Mouse (Mus musculus): ENCODE results near the gene Slc45a3. TPM values are rescaled to one million over a fixed set of nuclear protein-coding genes. Genes with fewer than 3 reads are reported as not detected.

The Slc45a3 gene
- total RNA-seq, 2 experiments from 2014 or later = 3.0 to 5.3 TPM

- intact Hi-C loops (cut with DNase I) = no loop called here
- no peak for DNase-seq
Measured at GRCm38 (mm10) chr1:132012861-132013260, 50.1 kb downstream of the Slc45a3 start.

GRCm38 (mm10) chr1:132014800-132015199, 52.0 kb downstream of the Slc45a3 start:
- intact Hi-C loops (cut with DNase I) = no loop called here
- DNase-seq = no peak

DNA sequence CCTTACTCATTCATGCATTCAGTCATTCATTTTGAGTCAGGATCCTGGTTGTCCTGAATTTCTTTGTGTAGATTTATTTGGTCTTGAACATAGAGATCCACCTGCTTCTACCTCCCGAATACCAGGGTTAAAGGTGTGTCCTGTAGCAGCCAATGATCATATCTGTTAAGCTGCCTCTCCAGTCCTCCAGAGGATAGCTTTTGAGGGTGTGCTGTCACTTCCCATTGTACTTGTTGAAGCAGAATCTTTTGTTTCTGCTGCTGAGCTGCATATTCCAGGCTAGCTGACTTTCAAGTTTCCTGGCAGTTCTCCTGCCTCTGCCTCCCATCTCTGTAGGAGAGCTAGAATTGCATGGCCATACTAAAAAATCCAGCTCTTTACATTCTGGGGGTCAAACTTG, 53.9 kb downstream of the Slc45a3 start:
- intact Hi-C loops (cut with DNase I) = loop anchor here (2.0 kb wide), 1 partner anchor 14 kb away; no protein-coding TSS in a partner anchor
- DNase-seq = no peak

DNA sequence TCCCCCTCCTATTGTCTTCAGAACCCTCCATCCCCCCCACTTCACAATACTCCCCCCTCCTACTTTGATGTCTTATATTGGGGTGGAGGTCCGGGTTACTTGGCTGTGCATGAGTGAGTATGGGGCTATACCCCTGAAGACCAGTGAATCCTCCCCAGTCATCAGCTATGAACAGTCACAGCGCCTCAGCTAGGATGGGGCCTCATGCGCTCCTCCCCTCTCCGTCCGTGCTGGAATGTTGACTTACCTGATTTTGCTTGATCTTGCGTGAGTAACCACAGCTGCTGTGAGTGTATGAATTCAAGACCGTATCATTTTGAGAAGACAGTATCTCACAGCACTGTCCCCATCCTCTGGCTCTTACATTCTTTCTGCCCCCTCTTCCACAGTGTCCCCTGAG, 57.1 kb downstream of the Slc45a3 start:
- DNase-seq = no peak
- intact Hi-C loops (cut with DNase I) = no loop called here

DNA sequence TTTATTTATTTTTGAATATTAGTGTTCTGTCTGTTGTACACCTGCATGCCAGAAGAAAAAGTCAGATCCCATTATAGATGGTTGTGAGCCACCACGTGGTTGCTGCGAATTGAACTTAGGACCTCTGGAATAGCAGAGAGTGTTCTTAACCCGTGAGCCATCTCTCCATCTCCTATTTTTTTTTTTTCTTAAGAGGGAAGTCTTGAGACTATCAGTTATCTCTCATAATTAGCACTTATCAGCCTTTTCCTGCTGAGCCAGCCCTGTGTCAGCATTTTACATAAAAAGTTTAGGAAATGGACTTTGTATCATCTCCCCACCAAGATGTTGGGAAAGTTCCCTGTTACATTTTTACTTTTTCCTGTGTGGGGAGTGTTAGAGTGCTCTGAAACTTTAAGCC, 59.3 kb downstream of the Slc45a3 start:
- intact Hi-C loops (cut with DNase I) = no loop called here
- no peak for DNase-seq

GRCm38 (mm10) chr1:132026925-132027646, 64.3 kb downstream of the Slc45a3 start:
- intact Hi-C loops (cut with DNase I) = no loop called here
- DNase-seq = no peak

DNA sequence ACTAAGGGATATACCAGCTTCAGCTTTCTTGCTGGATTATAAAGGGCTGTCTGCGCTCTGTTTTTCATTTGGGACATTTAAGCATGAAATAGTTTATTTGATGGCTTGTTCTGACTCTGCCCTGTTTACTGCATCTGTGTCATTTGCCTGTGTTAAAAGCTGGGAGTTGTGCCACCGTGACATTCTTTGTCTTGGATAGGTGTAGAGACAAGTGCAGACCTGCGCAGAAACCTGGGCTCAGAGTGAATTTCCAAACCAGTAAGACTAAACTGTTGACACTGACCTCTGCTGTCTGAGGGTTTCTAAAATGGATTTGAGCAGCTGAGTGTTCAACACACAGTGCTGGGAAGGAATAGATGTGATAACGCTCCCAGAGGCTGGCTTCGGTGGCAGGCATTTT, 65.2 kb downstream of the Slc45a3 start:
- intact Hi-C loops (cut with DNase I) = no loop called here
- DNase-seq = no peak

DNA sequence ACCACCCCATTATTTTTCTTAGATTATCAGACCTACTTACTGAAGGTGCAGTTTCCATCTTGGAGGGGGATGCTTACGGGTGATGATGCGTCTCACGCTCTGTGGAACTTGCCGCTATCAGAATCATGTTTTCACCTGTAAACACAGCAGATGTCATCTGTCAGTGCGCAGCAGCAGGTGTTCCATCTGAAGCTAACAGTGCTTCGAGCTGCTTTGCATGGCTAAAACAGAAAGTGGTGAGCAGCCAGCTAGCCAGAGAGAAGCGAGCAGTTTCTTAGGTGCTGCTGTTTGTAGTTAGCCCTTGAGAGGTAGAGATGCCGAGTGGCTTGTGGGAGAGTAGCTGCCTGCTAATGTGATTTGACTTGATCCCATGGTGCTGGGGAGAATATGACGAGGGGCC, 65.6 kb downstream of the Slc45a3 start:
- intact Hi-C loops (cut with DNase I) = no loop called here
- DNase-seq = no peak

DNA sequence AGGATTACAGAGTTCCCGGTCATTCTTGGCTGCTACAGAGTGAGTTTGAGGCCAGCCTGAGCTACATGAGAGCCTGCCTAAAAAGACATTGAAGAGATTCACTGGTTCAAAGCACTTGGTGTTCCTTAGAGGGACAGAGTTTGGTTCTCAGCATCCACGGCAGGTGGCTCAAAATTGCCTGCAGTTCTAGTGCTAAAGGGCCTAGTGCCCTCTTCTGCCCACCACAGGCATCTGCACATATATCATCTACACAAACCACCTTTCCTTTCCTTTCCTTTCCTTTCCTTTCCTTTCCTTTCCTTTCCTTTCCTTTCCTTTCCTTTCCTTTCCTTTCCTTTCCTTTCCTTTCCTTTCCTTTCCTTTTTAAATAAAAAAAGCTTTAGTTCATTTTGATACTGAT, 67.8 kb downstream of the Slc45a3 start:
- no peak for DNase-seq
- intact Hi-C loops (cut with DNase I) = loop anchor here (2.0 kb wide), 1 partner anchor 14 kb away; no protein-coding TSS in a partner anchor

DNA sequence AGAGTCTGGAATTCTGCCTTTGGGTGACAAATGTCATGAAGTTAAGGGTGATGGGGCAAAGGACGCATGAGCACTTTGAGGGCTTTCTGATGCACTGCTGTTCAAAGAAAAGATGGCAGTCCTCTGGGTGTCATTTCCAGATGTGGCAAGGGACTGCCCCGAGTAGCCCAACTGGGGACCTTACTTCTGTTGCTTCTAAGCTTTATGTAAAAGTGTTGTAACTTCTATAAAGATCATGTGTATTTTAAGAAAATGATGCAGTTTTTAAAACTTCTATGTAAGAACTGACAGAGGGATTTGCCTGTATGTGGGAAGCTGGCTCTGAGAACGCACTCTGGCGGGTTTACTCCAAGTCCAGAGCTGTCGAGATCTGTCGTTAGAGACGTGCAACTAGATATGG, 69.4 kb downstream of the Slc45a3 start:
- no peak for DNase-seq
- intact Hi-C loops (cut with DNase I) = no loop called here

Other genes with a start within 250 kb of the Slc45a3 start
- not detected for gene Slc26a9, start 218.9 kb upstream of the Slc45a3 start, total RNA-seq (2021)
- 1 to 10 TPM; 3.0 to 4.0 TPM for gene Pm20d1, start 165.6 kb upstream of the Slc45a3 start, total RNA-seq (2021)
- gene Slc41a1, start 135.5 kb upstream of the Slc45a3 start, total RNA-seq (2021) = 10 to 100 TPM; 27.0 to 28.9 TPM
- gene Rab29, start 95.7 kb upstream of the Slc45a3 start, total RNA-seq (2021) = 10 to 100 TPM; 12.3 to 14.2 TPM
- gene Nucks1, start 52.4 kb upstream of the Slc45a3 start, total RNA-seq (2021) = 100 to 1,000 TPM; 105 to 107 TPM
- 100 to 1,000 TPM; 133 to 138 TPM for gene Elk4, start 44.6 kb downstream of the Slc45a3 start, total RNA-seq (2021)
- 1 to 10 TPM; 1.7 TPM for gene Mfsd4a, start 105.1 kb downstream of the Slc45a3 start, total RNA-seq (2021)
- 10 to 100 TPM in 1 of 2 experiments, 1 to 10 TPM in 1; 7.6 to 10.4 TPM for gene Cdk18, start 176.7 kb downstream of the Slc45a3 start, total RNA-seq (2021)
- gene Lemd1, start 228.5 kb downstream of the Slc45a3 start, total RNA-seq (2021) = not detected
- gene AC124108.1, start 228.5 kb downstream of the Slc45a3 start, total RNA-seq (2021) = not detected